Comparison of ENCODE assay signal across 23 mouse cellular contexts in genomic region chr7:64743610-64744009, GRCm38 (mm10).
"Had no signal": no experiment of that assay in that cellular context is flagged by ENCODE, and none has a peak within 500 bp of the region (broad histone marks: within the 10 kb centered on the region; RNA-seq: fewer than 3 reads in every experiment).

No protein-coding gene starts in this region.

- DNase-seq: gastrocnemius, postnatal 14 days; gastrocnemius, postnatal 36 days; heart, adult 11 months; heart, adult 2 months; heart, postnatal 14 days; heart, postnatal 36 days; kidney, adult 11 months; kidney, adult 2 months; kidney, adult 9 months; kidney, postnatal 14 days; kidney, postnatal 36 days; layer of hippocampus, postnatal 36 days had no signal

- H3K27ac ChIP-seq: heart, adult 2 months; heart, embryonic 13.5 days; heart, embryonic 15.5 days; hindbrain, embryonic 13.5 days; hindbrain, embryonic 15.5 days; hindbrain, postnatal 0 days; kidney, embryonic 15.5 days; kidney, postnatal 0 days; limb, embryonic 13.5 days; limb, embryonic 15.5 days; liver, embryonic 12.5 days had no signal

- H3K4me1 ChIP-seq: heart, embryonic 13.5 days; heart, embryonic 15.5 days; kidney, embryonic 15.5 days; limb, embryonic 13.5 days; limb, embryonic 15.5 days; liver, embryonic 12.5 days had no signal

- ATAC-seq: hindbrain, postnatal 0 days; intestine, embryonic 16.5 days; liver, embryonic 12.5 days had no signal

- H3K4me3 ChIP-seq: heart, adult 2 months; heart, embryonic 13.5 days; heart, embryonic 15.5 days; hindbrain, embryonic 13.5 days; hindbrain, embryonic 15.5 days; kidney, embryonic 15.5 days; limb, embryonic 13.5 days; limb, embryonic 15.5 days; liver, embryonic 12.5 days had no signal
